In genomic region chr19:55100227-55101140, GRCm38 (mm10) we compare ENCODE assay signal across 8 mouse cellular contexts. TPM values are rescaled to one million over a fixed set of nuclear protein-coding genes. Genes with fewer than 3 reads are reported as not detected.
DNase-seq lines count a peak whose midpoint lies in the region; ATAC-seq lines count a peak whose summit lies in the region.

No protein-coding gene starts in this region.

- 57% methylated on average over 2 of the region's 2 CpGs for WGBS in lung, embryonic 15.5 days
- 76% methylated on average over 2 of the region's 2 CpGs for WGBS in forebrain, embryonic 12.5 days
- WGBS in liver, embryonic 11.5 days: 80% methylated on average over 2 of the region's 2 CpGs
- WGBS in stomach, embryonic 14.5 days: 53% methylated on average over 2 of the region's 2 CpGs

- peaks cover 11% of the 10 kb centered on the region for H3K36me3 ChIP-seq in lung, embryonic 15.5 days
- H3K36me3 ChIP-seq in forebrain, embryonic 12.5 days (replicated peaks): peaks cover 6% of the 10 kb centered on the region; the same call in 1 of the 2 replicates
- H3K36me3 ChIP-seq in liver, embryonic 11.5 days (ENCODE audit: control insufficient read depth, insufficient read depth, low read length): no peaks in the 10 kb centered on the region
- H3K36me3 ChIP-seq in stomach, embryonic 14.5 days (ENCODE audit: control insufficient read depth, insufficient read depth, low read length): peaks cover 5% of the 10 kb centered on the region; the same call in 1 of the 2 replicates

- no peak for ATAC-seq in lung, embryonic 15.5 days (ENCODE audit: borderline replicate concordance, extremely low read depth, low FRiP score, low TSS enrichment)
- no peak for ATAC-seq in forebrain, embryonic 12.5 days (ENCODE audit: low FRiP score)
- no peak for ATAC-seq in liver, embryonic 11.5 days (replicated peaks; ENCODE audit: low FRiP score)
- ATAC-seq in stomach, embryonic 14.5 days (ENCODE audit: insufficient number of reproducible peaks, insufficient read depth, low FRiP score, low read depth): no peak

- H3K4me3 ChIP-seq in lung, embryonic 15.5 days: peak overlapping the region; percentile 98
- peak overlapping the region; percentile 94 for H3K4me3 ChIP-seq in forebrain, embryonic 12.5 days (replicated peaks)
- peak overlapping the region; percentile 78 for H3K4me3 ChIP-seq in liver, embryonic 11.5 days (ENCODE audit: low read depth, low read length)
- H3K4me3 ChIP-seq in stomach, embryonic 14.5 days (ENCODE audit: low read depth, low read length): peak overlapping the region; percentile 95

- intact Hi-C loops in left cerebral cortex, postnatal 25 days (cut with DNase I): no loop called here

- H3K27ac ChIP-seq in lung, embryonic 15.5 days: peak overlapping the region; percentile 96
- no peak overlapping the region for H3K27ac ChIP-seq in forebrain, embryonic 12.5 days
- no peak overlapping the region for H3K27ac ChIP-seq in liver, embryonic 11.5 days (ENCODE audit: low read depth, low read length)
- H3K27ac ChIP-seq in stomach, embryonic 14.5 days (ENCODE audit: low read length): peak overlapping the region; percentile 90

- no peaks in the 10 kb centered on the region for H3K27me3 ChIP-seq in lung, embryonic 15.5 days
- H3K27me3 ChIP-seq in forebrain, embryonic 12.5 days: no peaks in the 10 kb centered on the region
- no peaks in the 10 kb centered on the region for H3K27me3 ChIP-seq in liver, embryonic 11.5 days (replicated peaks; ENCODE audit: control insufficient read depth, insufficient read depth, low read length)
- no peaks in the 10 kb centered on the region for H3K27me3 ChIP-seq in stomach, embryonic 14.5 days (ENCODE audit: control insufficient read depth, insufficient read depth, low read length)

- no peak for DNase-seq in lung, postnatal 4 days
- no peak for DNase-seq in liver, embryonic 11.5 days (ENCODE audit: low spot score)
- DNase-seq in adrenal gland, postnatal 25 days: no peak
- DNase-seq in left cerebral cortex, postnatal 25 days (ENCODE audit: low spot score in 2 of 2): no peak
- DNase-seq in layer of hippocampus, adult 9-11 months: no peak

- H3K4me2 ChIP-seq in lung, embryonic 15.5 days: peak overlapping the region; percentile 91
- peak overlapping the region; percentile 95 for H3K4me2 ChIP-seq in forebrain, embryonic 12.5 days
- peak overlapping the region; percentile 75 for H3K4me2 ChIP-seq in liver, embryonic 11.5 days
- peak overlapping the region; percentile 91 for H3K4me2 ChIP-seq in stomach, embryonic 14.5 days (replicated peaks; ENCODE audit: low read depth, low read length)

- no peaks in the 10 kb centered on the region for H3K9me3 ChIP-seq in lung, embryonic 15.5 days
- H3K9me3 ChIP-seq in forebrain, embryonic 12.5 days: no peaks in the 10 kb centered on the region
- H3K9me3 ChIP-seq in liver, embryonic 11.5 days (ENCODE audit: control insufficient read depth, low read length): no peaks in the 10 kb centered on the region
- H3K9me3 ChIP-seq in stomach, embryonic 14.5 days (ENCODE audit: control insufficient read depth, low read depth, low read length): no peaks in the 10 kb centered on the region

- peaks cover 42% of the 10 kb centered on the region for H3K4me1 ChIP-seq in lung, embryonic 15.5 days
- H3K4me1 ChIP-seq in forebrain, embryonic 12.5 days: peaks cover 24% of the 10 kb centered on the region
- H3K4me1 ChIP-seq in liver, embryonic 11.5 days (replicated peaks; ENCODE audit: control insufficient read depth, insufficient read depth, low read length): peaks cover 27% of the 10 kb centered on the region
- peaks cover 16% of the 10 kb centered on the region; the same call in 1 of the 2 replicates for H3K4me1 ChIP-seq in stomach, embryonic 14.5 days (ENCODE audit: control insufficient read depth, insufficient read depth, low read length)

- peak overlapping the region; percentile 90 for H3K9ac ChIP-seq in lung, embryonic 15.5 days
- H3K9ac ChIP-seq in forebrain, embryonic 12.5 days: peak overlapping the region; percentile 85; the same call in 1 of the 2 replicates
- H3K9ac ChIP-seq in liver, embryonic 11.5 days (ENCODE audit: low read depth, low read length): peak overlapping the region; percentile 90
- peak overlapping the region; percentile 76 for H3K9ac ChIP-seq in stomach, embryonic 14.5 days (replicated peaks; ENCODE audit: low read depth, low read length)

RNA-seq across cellular contexts. Expression of gene Gpam, which starts 26.6 kb away (rescaled TPM):
- polyA plus RNA-seq in lung, embryonic 15.5 days (2015; fragmentation: Nextera tagmentation; extraction: Ambion mirVana): 28.7 and 29.2 TPM in 2 replicates
- 21.5 and 24.4 TPM in 2 replicates for polyA plus RNA-seq in forebrain, embryonic 12.5 days (2016; fragmentation: Nextera tagmentation; extraction: Ambion mirVana)
- 36.3 and 42.2 TPM in 2 replicates for polyA plus RNA-seq in liver, embryonic 11.5 days (2014; fragmentation: Nextera tagmentation; extraction: Ambion mirVana)
- polyA plus RNA-seq in stomach, embryonic 14.5 days (2014; fragmentation: Nextera tagmentation; extraction: Ambion mirVana): 16.6 and 17.7 TPM in 2 replicates
- 573 and 601 TPM in 2 replicates for total RNA-seq in adrenal gland, postnatal 25 days (2021)
- total RNA-seq in left cerebral cortex, postnatal 25 days (2021): 10 to 100 TPM; 47.2 to 52.6 TPM

Comparison
In these comparisons a context has a peak if more than half of its experiments do, and no peak if none do; other contexts are left out.
1. H3K27ac ChIP-seq: peak in lung, embryonic 15.5 days (single experiment) and stomach, embryonic 14.5 days (single experiment); none in forebrain, embryonic 12.5 days (single experiment) and liver, embryonic 11.5 days (single experiment).
2. Peak in every context shown above with its lines, with median percentiles within 50 percentile points of each other: H3K4me2 ChIP-seq, H3K4me3 ChIP-seq and H3K9ac ChIP-seq.